Mouse (Mus musculus) mouse embryonic stem cell (cell line): ENCODE data around the gene Cyp2d40.
"Not testable (repeated sequence)": the region's sequence is repeated elsewhere in the genome, so short reads cannot be mapped to it uniquely, and the experiment has no call there.

Experiments used
- in situ Hi-C, 2 experiments: fragments of 300-500 bp; cut with MboI; formaldehyde crosslinking; loops; 1 replicate in 1 of 2; 3 replicates in 1 of 2; pipeline ENCODE4 v1.14.3; 2019 to 2020; ENCODE audit warnings: low sequenced_read_pairs in 2 of 2, low pct_unique_long_range_greater_than_20kb in 1 of 2, mixed read lengths in 1 of 2; ENCODE audit not compliant: unreplicated experiment in 1 of 2

The Cyp2d40 gene

GRCm38 (mm10) chr15:82733331-82733925 is 30.6 kb downstream of the Cyp2d40 start:
- in situ Hi-C loops: not testable (repeated sequence)
